Mouse (Mus musculus): ENCODE measurements around the gene Sik3. TPM values are rescaled to one million over a fixed set of nuclear protein-coding genes. Genes with fewer than 3 reads are reported as not detected.

Sik3 gene
- total and polyA plus RNA-seq, 2 experiments from 2014 or later = 12.5 to 38.4 TPM

- no peaks in the 10 kb centered on the region for H3K36me3 ChIP-seq (ENCODE audit: insufficient read depth, low read length)
- no peak for DNase-seq (ENCODE audit: low spot score)
- H3K27ac ChIP-seq (ENCODE audit: low read depth, low read length) = no peak overlapping the region
- no peak overlapping the region for H3K9ac ChIP-seq (replicated peaks; ENCODE audit: low read length, poor library complexity, severe bottlenecking)
- H3K27me3 ChIP-seq (ENCODE audit: insufficient read depth, low read length) = peaks cover 6% of the 10 kb centered on the region; the same call in 1 of the 2 replicates
- WGBS = 88% methylated on average over 6 of the region's 6 CpGs
- no peak for TF ChIP-seq CTCF (IDR thresholded peaks at IDR 0.05)
- no peak overlapping the region for H3K4me3 ChIP-seq (ENCODE audit: low read depth, low read length)
- H3K4me1 ChIP-seq (ENCODE audit: insufficient read depth, low read length) = no peaks in the 10 kb centered on the region
- H3K4me2 ChIP-seq (ENCODE audit: low read depth, low read length, poor library complexity, severe bottlenecking) = no peak overlapping the region
- no peaks in the 10 kb centered on the region for H3K9me3 ChIP-seq (ENCODE audit: low read length)
- ATAC-seq (ENCODE audit: low FRiP score) = no peak
Observed at GRCm38 (mm10) chr9:46259111-46259510, 246.5 kb downstream of the Sik3 start.

GRCm38 (mm10) chr9:46261131-46261530 is 248.5 kb downstream of the Sik3 start:
- Histone ChIP-seq H3K36me3 (ENCODE audit: insufficient read depth, low read length) (no peaks in the 10 kb centered on the region), H3K4me1 (ENCODE audit: insufficient read depth, low read length) (no peaks in the 10 kb centered on the region), H3K4me3 (ENCODE audit: low read depth, low read length) (no peak overlapping the region), H3K9me3 (ENCODE audit: low read length) (no peaks in the 10 kb centered on the region), H3K27me3 (ENCODE audit: insufficient read depth, low read length) (peaks cover 6% of the 10 kb centered on the region; the same call in 1 of the 2 replicates), H3K4me2 (ENCODE audit: low read depth, low read length, poor library complexity, severe bottlenecking) (no peak overlapping the region), H3K27ac (ENCODE audit: low read depth, low read length) (no peak overlapping the region), H3K9ac (replicated peaks; ENCODE audit: low read length, poor library complexity, severe bottlenecking) (no peak overlapping the region)
- 89% methylated on average over 7 of the region's 7 CpGs for WGBS
- TF ChIP-seq CTCF (IDR thresholded peaks at IDR 0.05) = no peak
- ATAC-seq (ENCODE audit: low FRiP score) (no peak), DNase-seq (ENCODE audit: low spot score) (no peak)

- Histone ChIP-seq H3K9ac (replicated peaks; ENCODE audit: low read length, poor library complexity, severe bottlenecking) (no peak within 1 kb of the TSS), H3K4me2 (ENCODE audit: low read depth, low read length, poor library complexity, severe bottlenecking) (no peak within 1 kb of the TSS), H3K4me1 (ENCODE audit: insufficient read depth, low read length) (no peaks in the 10 kb centered on the region), H3K27ac (ENCODE audit: low read depth, low read length) (no peak within 1 kb of the TSS), H3K9me3 (ENCODE audit: low read length) (no peaks in the 10 kb centered on the region), H3K36me3 (ENCODE audit: insufficient read depth, low read length) (no peaks in the 10 kb centered on the region), H3K27me3 (ENCODE audit: insufficient read depth, low read length) (peaks cover 18% of the 10 kb centered on the region; the same call in 1 of the 2 replicates), H3K4me3 (ENCODE audit: low read depth, low read length) (no peak within 1 kb of the TSS)
- no peak for DNase-seq (ENCODE audit: low spot score)
- TF ChIP-seq CTCF (IDR thresholded peaks at IDR 0.05) = no peak
- no peak for ATAC-seq (ENCODE audit: low FRiP score)
- 61% methylated on average over 7 of the region's 7 CpGs for WGBS
Observed at GRCm38 (mm10) chr9:46268343-46268873, 255.8 kb downstream of the Sik3 start, which contains the start of gene Apoa5. Gene Apoa5 (plus strand): TSS chr9:46268633.

GRCm38 (mm10) chr9:46269125-46269524 is 256.5 kb downstream of the Sik3 start:
- TF ChIP-seq CTCF (IDR thresholded peaks at IDR 0.05) = no peak
- 92% methylated on average over 5 of the region's 5 CpGs for WGBS
- H3K27ac ChIP-seq (ENCODE audit: low read depth, low read length) = no peak overlapping the region
- no peak for ATAC-seq (ENCODE audit: low FRiP score)
- no peak for DNase-seq (ENCODE audit: low spot score)
- no peaks in the 10 kb centered on the region for H3K36me3 ChIP-seq (ENCODE audit: insufficient read depth, low read length)
- no peak overlapping the region for H3K4me2 ChIP-seq (ENCODE audit: low read depth, low read length, poor library complexity, severe bottlenecking)
- no peak overlapping the region for H3K9ac ChIP-seq (replicated peaks; ENCODE audit: low read length, poor library complexity, severe bottlenecking)
- no peaks in the 10 kb centered on the region for H3K9me3 ChIP-seq (ENCODE audit: low read length)
- H3K27me3 ChIP-seq (ENCODE audit: insufficient read depth, low read length) = peaks cover 18% of the 10 kb centered on the region; the same call in 1 of the 2 replicates
- no peaks in the 10 kb centered on the region for H3K4me1 ChIP-seq (ENCODE audit: insufficient read depth, low read length)
- no peak overlapping the region for H3K4me3 ChIP-seq (ENCODE audit: low read depth, low read length)

- DNase-seq (ENCODE audit: low spot score) (no peak), ATAC-seq (ENCODE audit: low FRiP score) (no peak)
- Histone ChIP-seq H3K4me1 (ENCODE audit: insufficient read depth, low read length) (no peaks in the 10 kb centered on the region), H3K4me3 (ENCODE audit: low read depth, low read length) (no peak overlapping the region), H3K9ac (replicated peaks; ENCODE audit: low read length, poor library complexity, severe bottlenecking) (no peak overlapping the region), H3K36me3 (ENCODE audit: insufficient read depth, low read length) (peaks cover 9% of the 10 kb centered on the region), H3K27me3 (ENCODE audit: insufficient read depth, low read length) (peaks cover 18% of the 10 kb centered on the region; the same call in 1 of the 2 replicates), H3K9me3 (ENCODE audit: low read length) (no peaks in the 10 kb centered on the region), H3K4me2 (ENCODE audit: low read depth, low read length, poor library complexity, severe bottlenecking) (no peak overlapping the region), H3K27ac (ENCODE audit: low read depth, low read length) (no peak overlapping the region)
- WGBS = 93% methylated on average over 4 of the region's 4 CpGs
- TF ChIP-seq CTCF (IDR thresholded peaks at IDR 0.05) = no peak
Observed at GRCm38 (mm10) chr9:46270782-46271181, 258.2 kb downstream of the Sik3 start.

- ATAC-seq (ENCODE audit: low FRiP score) (no peak), DNase-seq (ENCODE audit: low spot score) (no peak)
- H3K27ac ChIP-seq (ENCODE audit: low read depth, low read length) = no peak overlapping the region
- no peaks in the 10 kb centered on the region for H3K9me3 ChIP-seq (ENCODE audit: low read length)
- no peak overlapping the region for H3K4me2 ChIP-seq (ENCODE audit: low read depth, low read length, poor library complexity, severe bottlenecking)
- 86% methylated on average over 9 of the region's 9 CpGs for WGBS
- no peaks in the 10 kb centered on the region for H3K4me1 ChIP-seq (ENCODE audit: insufficient read depth, low read length)
- peaks cover 20% of the 10 kb centered on the region for H3K36me3 ChIP-seq (ENCODE audit: insufficient read depth, low read length)
- no peak for TF ChIP-seq CTCF (IDR thresholded peaks at IDR 0.05)
- H3K27me3 ChIP-seq (ENCODE audit: insufficient read depth, low read length) = peaks cover 18% of the 10 kb centered on the region; the same call in 1 of the 2 replicates
- H3K9ac ChIP-seq (replicated peaks; ENCODE audit: low read length, poor library complexity, severe bottlenecking) = no peak overlapping the region
- H3K4me3 ChIP-seq (ENCODE audit: low read depth, low read length) = no peak overlapping the region
Observed at GRCm38 (mm10) chr9:46272070-46272469, 259.4 kb downstream of the Sik3 start.
